Mouse (Mus musculus): Measurements from ENCODE around the gene Ralgapa2.

DNA sequence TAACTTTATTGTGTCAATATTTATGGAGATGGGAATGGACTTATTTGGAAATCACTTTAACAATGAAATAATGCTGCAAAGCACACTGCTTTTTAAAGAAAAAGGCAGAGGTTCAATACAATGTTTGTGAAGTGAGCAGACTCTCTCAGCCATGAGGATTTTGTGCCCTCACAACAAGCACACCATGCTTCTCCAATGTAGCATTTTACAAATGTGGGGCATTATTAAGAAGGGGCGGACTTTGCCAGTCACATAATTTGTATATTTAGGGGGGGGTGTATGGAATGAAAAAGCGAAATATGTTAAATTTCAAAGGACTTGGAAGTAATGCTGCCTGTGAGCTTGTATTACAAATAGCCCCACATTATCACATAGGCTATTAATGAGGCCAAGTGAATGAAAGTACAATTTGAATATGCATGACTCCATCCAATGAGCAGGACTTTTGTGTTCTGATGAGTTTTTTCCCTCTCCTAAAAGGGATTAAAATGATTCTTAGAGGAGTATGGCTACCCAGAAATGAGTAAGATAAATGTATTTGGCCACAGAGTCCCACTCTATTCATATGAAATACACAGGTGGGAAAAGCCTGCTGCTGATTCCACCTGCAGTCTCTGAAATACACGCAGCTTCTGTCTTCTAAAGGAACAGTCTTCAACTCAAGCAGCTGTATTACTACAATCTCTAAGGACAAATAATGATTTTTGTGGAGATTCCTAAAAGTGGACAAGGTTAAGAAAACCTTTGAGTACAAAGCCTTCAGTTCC lies 187.8 kb downstream of the Ralgapa2 start:
- TF ChIP-seq CTCF (IDR thresholded peaks at IDR 0.05; ENCODE audit: low read depth) = no peak
- TF ChIP-seq EP300 (IDR thresholded peaks at IDR 0.05; ENCODE audit: low read depth) = no peak

Data from heart, postnatal 0 days (tissue).